Mouse (Mus musculus): Measurements from ENCODE around the gene Ccdc136.

DNA sequence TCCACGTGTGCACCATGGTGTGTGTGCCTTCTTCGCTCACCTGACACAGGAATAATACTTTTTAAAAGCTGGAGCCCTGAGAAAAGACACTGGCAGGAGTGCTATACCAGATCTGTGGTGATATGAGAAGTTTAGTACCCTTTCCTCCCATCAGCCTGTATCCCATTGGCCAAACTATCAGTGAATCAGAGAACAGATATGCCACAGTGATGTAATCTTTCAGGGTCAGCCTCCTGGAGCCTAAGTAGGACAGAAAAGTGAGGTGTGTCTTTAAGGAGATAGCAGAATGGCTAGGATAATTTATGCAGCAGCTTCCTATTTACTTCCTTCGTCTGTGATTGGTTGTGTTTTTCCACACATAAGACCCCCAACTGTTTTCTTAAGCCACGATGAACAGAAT, 32.1 kb downstream of the Ccdc136 start:
- no peak for TF ChIP-seq CTCF (IDR thresholded peaks at IDR 0.05)
- no peak for TF ChIP-seq POLR2A (IDR thresholded peaks at IDR 0.05; ENCODE audit: insufficient read depth, low read depth, low read length)
